Mouse (Mus musculus) midbrain, embryonic 13.5 days (tissue): ENCODE measurements around the gene Fryl. TPM values are rescaled to one million over a fixed set of nuclear protein-coding genes. Genes with fewer than 3 reads are reported as not detected.

ENCODE experiments used
- ATAC-seq: fragments of 200-750 bp; cut with Nextera tagmentation; 2 replicates; pipeline ENCODE4 v1.8.0; 2017; ENCODE audit warnings: mild to moderate bottlenecking, moderate TSS enrichment, moderate library complexity
- H3K27ac ChIP-seq: fragments of 300-500 bp; sonication (generic); 2 replicates; pipeline ENCODE4 v1.5.1; 2015; ENCODE audit warnings: inconsistent platforms, mild to moderate bottlenecking, moderate library complexity
- H3K27me3 ChIP-seq: fragments of 300-500 bp; sonication (generic); 2 replicates; pipeline ENCODE4 v1.6.1; 2015; ENCODE audit warnings: mild to moderate bottlenecking, inconsistent platforms
- H3K36me3 ChIP-seq: fragments of 300-500 bp; sonication (generic); 2 replicates; pipeline ENCODE4 v1.6.1; 2015; ENCODE audit warnings: mild to moderate bottlenecking, inconsistent platforms
- H3K4me1 ChIP-seq: fragments of 300-500 bp; sonication (generic); replicated peaks from 2 replicates; pipeline ENCODE4 v1.6.1; 2015; ENCODE audit warnings: inconsistent platforms
- H3K4me2 ChIP-seq: fragments of 300-500 bp; sonication (generic); replicated peaks from 2 replicates; pipeline ENCODE4 v1.6.1; 2015; ENCODE audit warnings: moderate library complexity, mild to moderate bottlenecking, inconsistent platforms
- H3K4me3 ChIP-seq: fragments of 300-500 bp; sonication (generic); replicated peaks from 2 replicates; pipeline ENCODE4 v1.5.1; 2015; ENCODE audit warnings: mild to moderate bottlenecking, inconsistent platforms
- H3K9ac ChIP-seq: fragments of 300-500 bp; sonication (generic); replicated peaks from 2 replicates; pipeline ENCODE4 v1.6.1; 2015; ENCODE audit warnings: mild to moderate bottlenecking, inconsistent platforms
- H3K9me3 ChIP-seq: fragments of 300-500 bp; sonication (generic); 2 replicates; pipeline ENCODE4 v1.6.1; 2016; ENCODE audit warnings: mild to moderate bottlenecking, inconsistent platforms
- WGBS: fragments of 180-500 bp; shearing (Covaris S2); methylation state at CpG from one replicate; pipeline ENCODE4 v1.1.7; 2015; 5-methylcytosine and 5-hydroxymethylcytosine counted together
- polyA plus RNA-seq: library from polyadenylated mRNA; unstranded; fragments of >200 nt; fragmentation: Nextera tagmentation; extraction: Ambion mirVana; gene quantifications from 2 replicates; pipeline ENCODE4 v1.2.1, GENCODE M21; 2015

The Fryl gene
- polyA plus RNA-seq, 1 experiment from 2014 or later: 51.2 TPM

- Histone ChIP-seq H3K9ac (no peak overlapping the region), H3K27ac (no peak overlapping the region), H3K4me1 (0 out of 2 replicates have a peak, but pooled peaks cover 5% of the 10 kb centered on the region), H3K27me3 (no peaks in the 10 kb centered on the region), H3K4me2 (no peak overlapping the region), H3K9me3 (no peaks in the 10 kb centered on the region), H3K36me3 (no peaks in the 10 kb centered on the region; the same call in 1 of the 2 replicates), H3K4me3 (no peak overlapping the region)
- 83% methylated on average over 7 of the region's 7 CpGs for WGBS
- ATAC-seq: no peak
These were observed 67.8 kb downstream of the Fryl start for GRCm38 (mm10) chr5:73188576-73188975.

GRCm38 (mm10) chr5:73188164-73188563 lies 68.3 kb downstream of the Fryl start:
- WGBS: 83% methylated on average over 5 of the region's 5 CpGs
- no peak overlapping the region for H3K27ac ChIP-seq
- H3K4me1 ChIP-seq: 0 out of 2 replicates have a peak, but pooled peaks cover 5% of the 10 kb centered on the region
- no peak overlapping the region for H3K4me3 ChIP-seq
- H3K9ac ChIP-seq: no peak overlapping the region
- H3K4me2 ChIP-seq: no peak overlapping the region
- no peaks in the 10 kb centered on the region for H3K9me3 ChIP-seq
- no peak for ATAC-seq
- no peaks in the 10 kb centered on the region; the same call in 1 of the 2 replicates for H3K36me3 ChIP-seq
- no peaks in the 10 kb centered on the region for H3K27me3 ChIP-seq

GRCm38 (mm10) chr5:73186912-73187311 lies 69.5 kb downstream of the Fryl start:
- H3K27ac ChIP-seq: no peak overlapping the region
- no peak overlapping the region for H3K4me2 ChIP-seq
- no peak overlapping the region for H3K9ac ChIP-seq
- no peak overlapping the region for H3K4me3 ChIP-seq
- WGBS: 94% methylated on average over 5 of the region's 5 CpGs
- 0 out of 2 replicates have a peak, but pooled peaks cover 5% of the 10 kb centered on the region for H3K4me1 ChIP-seq
- no peak for ATAC-seq
- no peaks in the 10 kb centered on the region for H3K27me3 ChIP-seq
- H3K36me3 ChIP-seq: no peaks in the 10 kb centered on the region
- no peaks in the 10 kb centered on the region for H3K9me3 ChIP-seq

GRCm38 (mm10) chr5:73185424-73185823 lies 71.0 kb downstream of the Fryl start:
- 91% methylated on average over 4 of the region's 4 CpGs for WGBS
- Histone ChIP-seq H3K27me3 (no peaks in the 10 kb centered on the region), H3K27ac (no peak overlapping the region), H3K4me1 (0 out of 2 replicates have a peak, but pooled peaks cover 5% of the 10 kb centered on the region), H3K9ac (no peak overlapping the region), H3K36me3 (no peaks in the 10 kb centered on the region), H3K4me2 (no peak overlapping the region), H3K9me3 (no peaks in the 10 kb centered on the region), H3K4me3 (no peak overlapping the region)
- ATAC-seq: no peak

GRCm38 (mm10) chr5:73182701-73183447 lies 73.5 kb downstream of the Fryl start:
- no peaks in the 10 kb centered on the region for H3K36me3 ChIP-seq
- no peak overlapping the region for H3K4me3 ChIP-seq
- no peaks in the 10 kb centered on the region for H3K9me3 ChIP-seq
- H3K9ac ChIP-seq: no peak overlapping the region
- no peak overlapping the region for H3K4me2 ChIP-seq
- H3K27me3 ChIP-seq: no peaks in the 10 kb centered on the region
- H3K4me1 ChIP-seq: no peaks in the 10 kb centered on the region
- H3K27ac ChIP-seq: no peak overlapping the region
- 94% methylated on average over 12 of the region's 12 CpGs for WGBS
- no peak for ATAC-seq

- Histone ChIP-seq H3K4me2 (no peak overlapping the region), H3K27ac (no peak overlapping the region), H3K4me1 (0 out of 2 replicates have a peak, but pooled peaks cover 1% of the 10 kb centered on the region), H3K27me3 (no peaks in the 10 kb centered on the region), H3K36me3 (no peaks in the 10 kb centered on the region), H3K4me3 (no peak overlapping the region), H3K9me3 (no peaks in the 10 kb centered on the region), H3K9ac (no peak overlapping the region)
- 75% methylated on average over 9 of the region's 9 CpGs for WGBS
- ATAC-seq: no peak
These were observed 74.2 kb downstream of the Fryl start for GRCm38 (mm10) chr5:73182191-73182590.

GRCm38 (mm10) chr5:73176294-73176693 lies 80.1 kb downstream of the Fryl start:
- WGBS: 68% methylated on average over 4 of the region's 4 CpGs
- Histone ChIP-seq H3K4me1 (0 out of 2 replicates have a peak, but pooled peaks cover 13% of the 10 kb centered on the region), H3K27me3 (no peaks in the 10 kb centered on the region), H3K27ac (no peak overlapping the region), H3K9ac (no peak overlapping the region), H3K4me3 (no peak overlapping the region), H3K9me3 (no peaks in the 10 kb centered on the region), H3K4me2 (no peak overlapping the region), H3K36me3 (no peaks in the 10 kb centered on the region)
- ATAC-seq: no peak

- Histone ChIP-seq H3K9me3 (no peaks in the 10 kb centered on the region), H3K4me1 (0 out of 2 replicates have a peak, but pooled peaks cover 15% of the 10 kb centered on the region), H3K27me3 (no peaks in the 10 kb centered on the region), H3K4me2 (no peak overlapping the region), H3K27ac (no peak overlapping the region), H3K36me3 (no peaks in the 10 kb centered on the region), H3K9ac (no peak overlapping the region), H3K4me3 (no peak overlapping the region)
- no peak for ATAC-seq
- WGBS: 92% methylated on average over 12 of the region's 12 CpGs
These were observed 80.9 kb downstream of the Fryl start for GRCm38 (mm10) chr5:73175377-73176147.

- Histone ChIP-seq H3K9ac (no peak overlapping the region), H3K27me3 (no peaks in the 10 kb centered on the region), H3K36me3 (no peaks in the 10 kb centered on the region), H3K27ac (no peak overlapping the region), H3K9me3 (no peaks in the 10 kb centered on the region), H3K4me3 (no peak overlapping the region), H3K4me1 (peaks cover 37% of the 10 kb centered on the region), H3K4me2 (no peak overlapping the region)
- no peak for ATAC-seq
- 71% methylated on average over 12 of the region's 12 CpGs for WGBS
These were observed 84.4 kb downstream of the Fryl start for GRCm38 (mm10) chr5:73171876-73172480.

GRCm38 (mm10) chr5:73171203-73171602 lies 85.2 kb downstream of the Fryl start:
- no peak overlapping the region for H3K9ac ChIP-seq
- H3K9me3 ChIP-seq: no peaks in the 10 kb centered on the region
- no peak overlapping the region for H3K4me3 ChIP-seq
- ATAC-seq: no peak
- H3K4me2 ChIP-seq: no peak overlapping the region
- H3K27me3 ChIP-seq: no peaks in the 10 kb centered on the region
- H3K27ac ChIP-seq: no peak overlapping the region
- peaks cover 38% of the 10 kb centered on the region for H3K4me1 ChIP-seq
- no peaks in the 10 kb centered on the region for H3K36me3 ChIP-seq
- 24% methylated on average over 1 of the region's 1 CpGs for WGBS

- Histone ChIP-seq H3K9me3 (no peaks in the 10 kb centered on the region), H3K4me3 (no peak overlapping the region), H3K27ac (peak overlapping the region; percentile 58; the same call in 1 of the 2 replicates), H3K4me1 (peaks cover 44% of the 10 kb centered on the region), H3K9ac (no peak overlapping the region), H3K27me3 (no peaks in the 10 kb centered on the region), H3K36me3 (no peaks in the 10 kb centered on the region), H3K4me2 (no peak overlapping the region)
- ATAC-seq: peak; percentile 40; the same call in 1 of the 2 replicates
- WGBS: 53% methylated on average over 5 of the region's 5 CpGs
These were observed 87.6 kb downstream of the Fryl start for GRCm38 (mm10) chr5:73168769-73169272.
